Comparison of ENCODE assay signal across 27 mouse cellular contexts in genomic region chr2:73901169-73901568, GRCm38 (mm10).
"Had no signal": no experiment of that assay in that cellular context is flagged by ENCODE, and none has a peak within 500 bp of the region (broad histone marks: within the 10 kb centered on the region; RNA-seq: fewer than 3 reads in every experiment).

No protein-coding gene starts in this region.

- H3K9ac ChIP-seq: heart, embryonic 13.5 days; heart, embryonic 15.5 days; hindbrain, embryonic 13.5 days; hindbrain, embryonic 15.5 days; kidney, embryonic 15.5 days; limb, embryonic 12.5 days; liver, embryonic 13.5 days had no signal

- H3K4me1 ChIP-seq: heart, embryonic 13.5 days; heart, embryonic 15.5 days; hindbrain, embryonic 13.5 days; hindbrain, embryonic 15.5 days; kidney, embryonic 15.5 days; limb, embryonic 10.5 days; limb, embryonic 12.5 days had no signal

- ATAC-seq: hindbrain, postnatal 0 days; intestine, embryonic 16.5 days had no signal

- H3K9me3 ChIP-seq: heart, embryonic 13.5 days; heart, embryonic 15.5 days; hindbrain, embryonic 13.5 days; hindbrain, embryonic 15.5 days; kidney, embryonic 15.5 days; limb, embryonic 10.5 days; limb, embryonic 12.5 days; liver, embryonic 13.5 days had no signal

- H3K4me3 ChIP-seq: gastrocnemius, adult 2 months; heart, adult 2 months; heart, embryonic 13.5 days; heart, embryonic 15.5 days; hindbrain, embryonic 13.5 days; hindbrain, embryonic 15.5 days; kidney, embryonic 15.5 days; left cerebral cortex, adult 2 months; limb, embryonic 10.5 days; limb, embryonic 12.5 days; liver, embryonic 13.5 days had no signal

- DNase-seq: gastrocnemius, adult 2 months; gastrocnemius, postnatal 10 days; gastrocnemius, postnatal 36 days; heart, adult 11 months; heart, adult 2 months; heart, postnatal 14 days; heart, postnatal 36 days; kidney, adult 11 months; kidney, adult 2 months; kidney, adult 9 months; kidney, postnatal 14 days; kidney, postnatal 36 days; liver; liver, embryonic 13.5 days had no signal

- H3K27me3 ChIP-seq: heart, embryonic 13.5 days; heart, embryonic 15.5 days; hindbrain, embryonic 13.5 days; hindbrain, embryonic 15.5 days; kidney, embryonic 15.5 days; limb, embryonic 12.5 days; liver, embryonic 13.5 days had no signal

- H3K27ac ChIP-seq: gastrocnemius, adult 2 months; heart, adult 2 months; heart, embryonic 13.5 days; heart, embryonic 15.5 days; hindbrain, embryonic 13.5 days; hindbrain, embryonic 15.5 days; hindbrain, postnatal 0 days; kidney, embryonic 15.5 days; kidney, postnatal 0 days; left cerebral cortex, adult 2 months; limb, embryonic 10.5 days; limb, embryonic 12.5 days; liver, embryonic 13.5 days had no signal

- H3K4me2 ChIP-seq: heart, embryonic 11.5 days; heart, embryonic 13.5 days; heart, embryonic 15.5 days; hindbrain, embryonic 13.5 days; hindbrain, embryonic 15.5 days; kidney, embryonic 15.5 days; limb, embryonic 12.5 days; liver, embryonic 11.5 days; liver, embryonic 13.5 days had no signal
